Mouse (Mus musculus) E14TG2a.4 (cell line): ENCODE measurements around the gene Tnrc6b.

Source experiments
- H3K27me3 ChIP-seq: 2 replicates; pipeline ENCODE4 v1.6.1; 2014; ENCODE audit warnings: low read length, control low read depth; ENCODE audit not compliant: insufficient read depth
- H3K36me3 ChIP-seq: 2 replicates; pipeline ENCODE4 v1.6.1; 2014; ENCODE audit warnings: low read length, control low read depth; ENCODE audit not compliant: insufficient read depth
- H3K4me1 ChIP-seq: replicated peaks from 2 replicates; pipeline ENCODE4 v1.6.1; 2014; ENCODE audit warnings: low read depth, low read length, control low read depth
- H3K4me3 ChIP-seq: replicated peaks from 2 replicates; pipeline ENCODE4 v1.5.1; 2014; ENCODE audit warnings: mild to moderate bottlenecking, low read length
- H3K9me3 ChIP-seq: 2 replicates; pipeline ENCODE4 v1.6.1; 2014; ENCODE audit warnings: low read length, control low read depth
- CTCF ChIP-seq: conservative IDR thresholded peaks from 2 replicates; pipeline ENCODE4 v1.5.1; 2014; ENCODE audit warnings: low read length
- NANOG ChIP-seq: IDR thresholded peaks from 2 replicates; pipeline ENCODE4 v1.6.1; 2014; ENCODE audit warnings: borderline replicate concordance, low read length, mixed read lengths
- POU5F1 ChIP-seq: IDR thresholded peaks from 2 replicates; pipeline ENCODE4 v1.6.1; 2014; ENCODE audit warnings: low read length, borderline replicate concordance

Gene Tnrc6b

GRCm38 (mm10) chr15:80738244-80738643 lies 27.1 kb downstream of the Tnrc6b start:
- Histone ChIP-seq H3K4me1 (peaks cover 24% of the 10 kb centered on the region), H3K4me3 (no peak overlapping the region), H3K9me3 (no peaks in the 10 kb centered on the region), H3K27me3 (no peaks in the 10 kb centered on the region), H3K36me3 (0 out of 2 replicates have a peak, but pooled peaks cover 5% of the 10 kb centered on the region)
- no peak for TF ChIP-seq POU5F1
- no peak for TF ChIP-seq CTCF
- no peak for TF ChIP-seq NANOG

DNA sequence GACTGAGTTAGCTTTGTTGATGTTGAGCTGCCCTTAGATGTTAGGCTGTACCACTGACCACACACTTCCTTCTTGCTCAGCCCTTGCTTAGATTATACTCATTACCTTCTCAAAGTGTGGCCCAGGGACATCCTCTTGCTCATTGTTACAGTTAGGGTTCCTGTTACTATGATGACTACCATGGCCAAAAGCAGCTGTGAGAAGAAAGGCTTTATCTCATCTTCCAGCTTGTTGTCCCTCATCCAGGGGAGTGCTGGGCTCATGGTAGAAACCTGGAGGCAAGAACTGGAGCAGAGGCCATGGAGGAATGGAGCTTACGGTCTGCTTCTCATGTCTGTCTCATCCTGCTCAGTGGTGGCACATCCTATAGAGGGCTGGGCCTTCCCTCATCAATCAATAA lies 28.9 kb downstream of the Tnrc6b start:
- no peak for TF ChIP-seq CTCF
- TF ChIP-seq NANOG, result no peak
- TF ChIP-seq POU5F1, result no peak
- Histone ChIP-seq H3K9me3 (no peaks in the 10 kb centered on the region), H3K36me3 (0 out of 2 replicates have a peak, but pooled peaks cover 5% of the 10 kb centered on the region), H3K4me3 (no peak overlapping the region), H3K4me1 (peaks cover 29% of the 10 kb centered on the region), H3K27me3 (no peaks in the 10 kb centered on the region)

DNA sequence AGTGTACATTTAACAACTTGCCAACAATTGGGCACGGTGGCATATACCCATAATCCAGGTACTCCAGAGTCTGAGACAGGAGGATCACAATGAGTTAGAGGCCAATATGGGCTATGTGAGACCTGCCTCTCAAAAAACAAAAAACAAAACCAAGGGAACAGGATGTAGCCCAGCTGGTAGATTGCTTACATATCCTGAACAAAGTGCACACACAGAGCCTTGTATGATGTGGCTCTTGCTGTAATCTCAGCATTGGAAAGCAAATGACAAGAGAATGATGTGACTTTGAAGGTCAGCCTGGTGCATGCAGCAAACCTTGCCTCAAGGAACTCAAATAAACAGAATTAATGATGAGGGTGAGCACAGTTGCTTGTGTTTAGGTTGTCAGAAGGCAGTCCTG lies 30.7 kb downstream of the Tnrc6b start:
- TF ChIP-seq POU5F1, result no peak
- no peak for TF ChIP-seq CTCF
- TF ChIP-seq NANOG, result no peak
- H3K4me3 ChIP-seq, result no peak overlapping the region
- H3K36me3 ChIP-seq, result 0 out of 2 replicates have a peak, but pooled peaks cover 5% of the 10 kb centered on the region
- H3K4me1 ChIP-seq, result peaks cover 26% of the 10 kb centered on the region
- no peaks in the 10 kb centered on the region for H3K9me3 ChIP-seq
- no peaks in the 10 kb centered on the region for H3K27me3 ChIP-seq

DNA sequence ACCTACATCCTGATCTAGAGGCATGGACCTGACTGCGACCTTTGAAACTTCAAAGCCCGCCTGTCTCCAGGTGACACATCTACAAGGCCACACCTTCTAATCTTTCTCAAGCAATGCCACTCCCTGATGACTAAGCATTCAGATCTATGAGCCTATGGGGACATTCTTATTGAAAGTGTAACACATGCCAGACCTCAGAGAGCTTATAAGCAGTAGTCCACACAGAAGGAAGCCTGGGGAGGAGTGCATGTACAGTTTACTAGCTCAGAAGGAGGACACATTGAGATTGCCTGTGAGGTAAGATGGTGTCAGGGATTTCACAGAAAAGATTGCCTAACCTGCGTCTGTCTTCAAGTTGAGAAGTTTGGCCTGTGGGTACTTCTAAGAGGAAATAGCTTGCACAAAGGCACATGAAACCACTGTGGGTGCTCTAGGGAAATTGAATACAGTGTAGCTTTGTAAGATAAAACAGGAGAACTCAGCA lies 31.9 kb downstream of the Tnrc6b start:
- no peaks in the 10 kb centered on the region for H3K27me3 ChIP-seq
- no peak overlapping the region for H3K4me3 ChIP-seq
- no peak for TF ChIP-seq CTCF
- no peak for TF ChIP-seq NANOG
- no peak for TF ChIP-seq POU5F1
- H3K9me3 ChIP-seq, result no peaks in the 10 kb centered on the region
- H3K36me3 ChIP-seq, result 0 out of 2 replicates have a peak, but pooled peaks cover 5% of the 10 kb centered on the region
- H3K4me1 ChIP-seq, result peaks cover 21% of the 10 kb centered on the region

DNA sequence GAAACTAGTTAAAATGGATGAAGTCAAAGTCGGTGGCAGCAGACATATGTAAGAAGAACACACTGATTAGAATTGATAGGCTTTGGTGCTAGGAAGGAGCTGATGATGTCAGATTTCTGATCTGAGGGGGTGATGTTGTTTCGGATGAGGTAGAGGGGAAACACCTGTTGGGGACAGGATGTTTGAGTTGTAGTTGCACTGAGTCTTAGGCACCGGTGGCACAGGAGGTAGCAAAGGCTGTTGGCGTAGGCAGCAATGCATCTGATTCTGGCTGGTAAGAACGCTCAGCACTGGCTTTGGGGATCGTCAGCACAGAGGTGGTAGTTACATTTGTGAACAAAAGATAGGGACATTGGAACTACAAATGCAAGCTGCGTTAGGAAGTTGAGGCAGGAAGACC lies 32.5 kb downstream of the Tnrc6b start:
- H3K27me3 ChIP-seq, result no peaks in the 10 kb centered on the region
- TF ChIP-seq CTCF (no peak), NANOG (no peak), POU5F1 (no peak)
- peaks cover 21% of the 10 kb centered on the region for H3K4me1 ChIP-seq

DNA sequence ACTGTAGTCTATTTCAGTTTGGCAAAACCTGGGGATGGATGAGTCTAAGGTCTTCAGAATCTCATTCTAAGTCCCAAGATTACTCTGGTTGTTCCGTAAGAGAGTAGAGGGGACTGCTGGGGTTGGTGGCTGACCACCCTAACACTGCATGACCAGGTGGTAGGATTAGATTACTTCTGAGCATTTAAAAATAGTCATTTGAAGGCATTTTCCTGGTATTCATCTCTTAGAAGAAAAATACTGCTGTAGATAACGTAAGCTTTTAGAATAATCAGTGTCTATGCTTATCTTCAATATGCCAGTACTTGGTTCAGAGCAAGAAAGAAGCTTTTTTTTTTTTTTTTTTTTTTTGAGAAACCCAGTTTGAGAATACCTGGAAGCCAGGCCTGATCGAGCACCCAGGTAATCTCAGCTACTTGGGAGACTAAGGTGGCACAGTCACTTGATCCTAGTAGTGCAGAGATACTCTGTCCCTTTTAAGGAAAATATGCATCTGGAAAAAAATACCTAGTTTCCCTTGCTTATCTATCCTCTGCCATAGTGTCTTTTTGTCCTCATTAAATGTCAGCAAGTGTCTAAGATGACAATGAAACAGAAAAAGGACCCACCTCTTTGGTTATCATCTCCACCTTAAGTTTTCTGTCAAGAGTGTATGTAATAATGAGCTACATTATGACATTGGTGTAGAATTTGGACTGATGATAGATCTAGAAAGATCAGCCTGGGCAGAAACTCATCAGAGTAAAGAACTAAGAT lies 33.7 kb downstream of the Tnrc6b start:
- no peaks in the 10 kb centered on the region for H3K9me3 ChIP-seq
- H3K4me1 ChIP-seq, result peaks cover 22% of the 10 kb centered on the region
- H3K36me3 ChIP-seq, result peaks cover 11% of the 10 kb centered on the region; the same call in 1 of the 2 replicates
- no peaks in the 10 kb centered on the region for H3K27me3 ChIP-seq
- H3K4me3 ChIP-seq, result no peak overlapping the region
- TF ChIP-seq CTCF (no peak), POU5F1 (no peak), NANOG (no peak)

More for the DNA sequence above, 32.5 kb downstream of the Tnrc6b start:
- Histone ChIP-seq H3K4me3 (no peak overlapping the region), H3K9me3 (no peaks in the 10 kb centered on the region), H3K36me3 (0 out of 2 replicates have a peak, but pooled peaks cover 6% of the 10 kb centered on the region)

GRCm38 (mm10) chr15:80748979-80749378 lies 37.9 kb downstream of the Tnrc6b start:
- no peak overlapping the region for H3K4me3 ChIP-seq
- H3K4me1 ChIP-seq, result peaks cover 7% of the 10 kb centered on the region
- TF ChIP-seq CTCF (no peak), NANOG (no peak), POU5F1 (no peak)
- H3K27me3 ChIP-seq, result no peaks in the 10 kb centered on the region
- H3K36me3 ChIP-seq, result peaks cover 6% of the 10 kb centered on the region; the same call in 1 of the 2 replicates
- no peaks in the 10 kb centered on the region for H3K9me3 ChIP-seq

DNA sequence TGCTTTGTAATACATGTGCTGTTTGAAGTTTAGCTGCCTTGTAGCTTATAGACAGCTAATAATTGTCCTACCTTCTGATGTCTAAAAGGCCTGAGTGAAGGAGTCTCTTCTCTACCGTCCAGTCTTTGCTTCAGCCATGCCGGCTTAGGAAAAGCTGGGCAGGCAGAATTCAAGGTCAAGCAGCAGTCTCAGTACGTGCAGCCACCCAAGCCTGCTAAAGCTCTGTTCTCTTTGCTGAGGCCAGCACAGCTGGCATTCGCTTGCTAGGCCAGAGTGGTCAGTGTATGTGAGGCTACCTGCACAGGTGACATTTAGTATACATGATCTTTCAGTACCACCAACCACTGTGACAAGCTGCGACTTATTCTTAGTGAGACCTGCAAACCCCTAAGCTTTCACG lies 42.2 kb downstream of the Tnrc6b start:
- H3K27me3 ChIP-seq, result no peaks in the 10 kb centered on the region
- H3K4me3 ChIP-seq, result no peak overlapping the region
- H3K36me3 ChIP-seq, result peaks cover 17% of the 10 kb centered on the region; the same call in 1 of the 2 replicates
- H3K4me1 ChIP-seq, result peaks cover 7% of the 10 kb centered on the region
- H3K9me3 ChIP-seq, result no peaks in the 10 kb centered on the region
- TF ChIP-seq NANOG, result no peak
- no peak for TF ChIP-seq POU5F1
- no peak for TF ChIP-seq CTCF

DNA sequence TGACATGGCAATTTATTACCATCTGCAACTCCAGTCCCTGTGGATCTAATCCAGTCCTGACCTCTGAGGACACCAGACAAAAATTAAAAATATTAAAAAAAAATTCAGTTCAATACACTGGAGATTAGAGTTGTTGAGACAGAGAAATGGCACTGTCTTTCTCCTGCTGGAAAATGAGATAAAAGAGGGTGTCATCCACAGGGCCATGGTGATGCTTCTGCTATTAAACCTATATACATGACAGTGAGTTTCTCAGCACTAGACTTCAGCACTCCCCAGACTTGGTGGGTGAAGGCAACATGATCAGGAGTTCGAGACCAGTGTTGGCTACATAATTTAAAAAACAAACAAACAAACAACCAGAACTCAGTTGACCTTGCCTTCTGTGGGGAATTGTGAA lies 43.0 kb downstream of the Tnrc6b start:
- Histone ChIP-seq H3K9me3 (no peaks in the 10 kb centered on the region), H3K36me3 (peaks cover 11% of the 10 kb centered on the region; the same call in 1 of the 2 replicates), H3K4me3 (no peak overlapping the region), H3K4me1 (peaks cover 7% of the 10 kb centered on the region), H3K27me3 (no peaks in the 10 kb centered on the region)
- TF ChIP-seq NANOG (no peak), POU5F1 (no peak), CTCF (no peak)
